Mouse (Mus musculus): ENCODE results near the gene Cmtm4.

GRCm38 (mm10) chr8:104313311-104313710 is 82.3 kb downstream of the Cmtm4 start:
- TF ChIP-seq CTCF (IDR thresholded peaks at IDR 0.05; ENCODE audit: low read depth, low read length) (no peak), GATA1 (IDR thresholded peaks at IDR 0.05; ENCODE audit: borderline replicate concordance, low read length) (no peak), TAL1 (conservative IDR thresholded peaks at IDR 0.05; ENCODE audit: low read depth, low read length) (no peak), POLR2AphosphoS5 (IDR thresholded peaks at IDR 0.05; ENCODE audit: insufficient replicate concordance, low read depth, low read length) (no peak)

All from G1E (cell line).